Comparison of ENCODE assay signal across 28 mouse cellular contexts in genomic region chr3:140702271-140702681, GRCm38 (mm10).
DNase-seq lines count a peak whose midpoint lies in the region; ATAC-seq lines count a peak whose summit lies in the region.
"Had no signal": no experiment of that assay in that cellular context is flagged by ENCODE, and none has a peak within 500 bp of the region (broad histone marks: within the 10 kb centered on the region; RNA-seq: fewer than 3 reads in every experiment).

No protein-coding gene starts in this region.

- H3K4me2 ChIP-seq in midbrain, embryonic 11.5 days, result no peak overlapping the region
- H3K4me2 ChIP-seq in midbrain, embryonic 13.5 days (replicated peaks), result no peak overlapping the region
- H3K4me2 ChIP-seq in forebrain, embryonic 13.5 days, result no peak overlapping the region
- H3K4me2 ChIP-seq: heart, embryonic 12.5 days; hindbrain, embryonic 15.5 days; intestine, embryonic 15.5 days; limb, embryonic 13.5 days; liver, embryonic 11.5 days had no signal

- H3K27me3 ChIP-seq in midbrain, embryonic 11.5 days (ENCODE audit: control insufficient read depth, insufficient read depth, low read length), result no peaks in the 10 kb centered on the region
- no peaks in the 10 kb centered on the region for H3K27me3 ChIP-seq in midbrain, embryonic 13.5 days
- no peaks in the 10 kb centered on the region for H3K27me3 ChIP-seq in forebrain, embryonic 13.5 days
- H3K27me3 ChIP-seq: CH12.LX; heart, embryonic 12.5 days; hindbrain, embryonic 15.5 days; intestine, embryonic 15.5 days; limb, embryonic 13.5 days; megakaryocyte, embryonic 14.5 days; Patski had no signal

- no peaks in the 10 kb centered on the region for H3K9me3 ChIP-seq in midbrain, embryonic 11.5 days (ENCODE audit: control insufficient read depth, low read length)
- no peaks in the 10 kb centered on the region for H3K9me3 ChIP-seq in midbrain, embryonic 13.5 days
- H3K9me3 ChIP-seq in forebrain, embryonic 13.5 days (replicated peaks), result no peaks in the 10 kb centered on the region
- H3K9me3 ChIP-seq: heart, embryonic 12.5 days; hindbrain, embryonic 15.5 days; intestine, embryonic 15.5 days; limb, embryonic 13.5 days; megakaryocyte, embryonic 14.5 days had no signal

- H3K36me3 ChIP-seq in midbrain, embryonic 11.5 days (ENCODE audit: control insufficient read depth, insufficient read depth, low read length), result no peaks in the 10 kb centered on the region
- H3K36me3 ChIP-seq in midbrain, embryonic 13.5 days, result no peaks in the 10 kb centered on the region
- no peaks in the 10 kb centered on the region for H3K36me3 ChIP-seq in forebrain, embryonic 13.5 days (ENCODE audit: poor library complexity, severe bottlenecking)
- H3K36me3 ChIP-seq: heart, embryonic 12.5 days; hindbrain, embryonic 15.5 days; intestine, embryonic 15.5 days; limb, embryonic 13.5 days had no signal

- H3K27ac ChIP-seq in midbrain, embryonic 11.5 days (ENCODE audit: low read depth, low read length), result no peak overlapping the region
- H3K27ac ChIP-seq in midbrain, embryonic 13.5 days, result no peak overlapping the region
- H3K27ac ChIP-seq in forebrain, embryonic 13.5 days, result no peak overlapping the region
- H3K27ac ChIP-seq: heart, adult 2 months; hindbrain, embryonic 15.5 days; intestine, embryonic 15.5 days; limb, embryonic 13.5 days; stomach, postnatal 0 days had no signal

- 93% methylated on average over 6 of the region's 6 CpGs for WGBS in midbrain, embryonic 11.5 days
- WGBS in midbrain, embryonic 13.5 days, result 91% methylated on average over 6 of the region's 6 CpGs
- WGBS in forebrain, embryonic 13.5 days, result 92% methylated on average over 6 of the region's 6 CpGs

- no peak overlapping the region for H3K9ac ChIP-seq in midbrain, embryonic 11.5 days (ENCODE audit: low read length)
- H3K9ac ChIP-seq in midbrain, embryonic 13.5 days (replicated peaks), result no peak overlapping the region
- H3K9ac ChIP-seq in forebrain, embryonic 13.5 days, result no peak overlapping the region
- H3K9ac ChIP-seq: heart, embryonic 12.5 days; hindbrain, embryonic 15.5 days; intestine, embryonic 15.5 days; limb, embryonic 13.5 days had no signal

- H3K4me1 ChIP-seq in midbrain, embryonic 11.5 days (ENCODE audit: control insufficient read depth, insufficient read depth, low read length), result no peaks in the 10 kb centered on the region
- no peaks in the 10 kb centered on the region for H3K4me1 ChIP-seq in midbrain, embryonic 13.5 days (replicated peaks)
- no peaks in the 10 kb centered on the region for H3K4me1 ChIP-seq in forebrain, embryonic 13.5 days
- H3K4me1 ChIP-seq: heart, embryonic 12.5 days; hindbrain, embryonic 15.5 days; intestine, embryonic 15.5 days; limb, embryonic 13.5 days; megakaryocyte, embryonic 14.5 days had no signal

- no peak overlapping the region for H3K4me3 ChIP-seq in midbrain, embryonic 11.5 days (ENCODE audit: low read depth, low read length)
- no peak overlapping the region for H3K4me3 ChIP-seq in midbrain, embryonic 13.5 days (replicated peaks)
- H3K4me3 ChIP-seq in forebrain, embryonic 13.5 days, result no peak overlapping the region
- H3K4me3 ChIP-seq: heart, adult 2 months; heart, embryonic 12.5 days; hindbrain, embryonic 15.5 days; intestine, embryonic 15.5 days; limb, embryonic 13.5 days; megakaryocyte, embryonic 14.5 days had no signal

- peak; percentile 89 for ATAC-seq in cerebellum, adult (ENCODE audit: insufficient number of reproducible peaks, low FRiP score, low TSS enrichment)
- no peak for ATAC-seq in midbrain, embryonic 11.5 days (ENCODE audit: low FRiP score)
- no peak for ATAC-seq in midbrain, embryonic 13.5 days
- no peak for ATAC-seq in forebrain, embryonic 13.5 days
- ATAC-seq: forebrain, embryonic 16.5 days; intestine, embryonic 15.5 days; Patski had no signal

- no peak for DNase-seq in cerebellum, postnatal 4 days (ENCODE audit: low spot score in 2 of 2)
- DNase-seq in midbrain, embryonic 11.5 days (ENCODE audit: low spot score, missing footprints), result peak; percentile 78
- peak; percentile 76 to 80 for DNase-seq in cerebellum, postnatal 10 days
- DNase-seq in layer of hippocampus, adult 8-10 months (ENCODE audit: low spot score in 2 of 2), result no peak
- no peak for DNase-seq in kidney, adult 18-20 months
- DNase-seq: adrenal gland, postnatal 10 days; heart, adult 2 months; heart, postnatal 4 days; kidney, adult 8-10 months; kidney, postnatal 14 days; lung, postnatal 4 days; midbrain, embryonic 14.5 days; right cerebral cortex, postnatal 4 days; thymus, adult 18-20 months; thymus, postnatal 25 days had no signal

Comparison
In these comparisons a context has a peak if more than half of its experiments do, and no peak if none do; other contexts are left out.
1. DNase-seq: peak in midbrain, embryonic 11.5 days (single experiment) and cerebellum, postnatal 10 days (2 of 2); none in cerebellum, postnatal 4 days (0 of 2), layer of hippocampus, adult 8-10 months (0 of 2) and kidney, adult 18-20 months (single experiment).